Mouse (Mus musculus): ENCODE results near the gene Actr1b. TPM values are rescaled to one million over a fixed set of nuclear protein-coding genes. Genes with fewer than 3 reads are reported as not detected.

Gene Actr1b
- polyA plus RNA-seq, 3 experiments from 2014 or later, result 37.4 to 47.1 (median 41.0) TPM

Other genes with a start within 250 kb of the Actr1b start
- 10 to 100 TPM; 11.5 to 13.9 (median 12.1) TPM for gene Cnnm4, start 242.8 kb downstream of the Actr1b start, polyA plus RNA-seq (2017; shearing (Covaris generic))
- gene Cnnm3, start 202.6 kb downstream of the Actr1b start, polyA plus RNA-seq (2017; shearing (Covaris generic)), result 1 to 10 TPM; 3.1 to 9.2 (median 6.7) TPM
- 10 to 100 TPM; 35.1 to 58.4 (median 36.4) TPM for gene Ankrd23, start 177.5 kb downstream of the Actr1b start, polyA plus RNA-seq (2017; shearing (Covaris generic))
- gene Gm42417, start 175.0 kb downstream of the Actr1b start, polyA plus RNA-seq (2017; shearing (Covaris generic)), result 1 to 10 TPM in 1 of 3 experiments, not detected in 2; 2.4 TPM
- gene Ankrd39, start 167.0 kb downstream of the Actr1b start, polyA plus RNA-seq (2017; shearing (Covaris generic)), result 10 to 100 TPM; 17.5 to 24.1 (median 23.2) TPM
- gene Sema4c, start 156.1 kb downstream of the Actr1b start, polyA plus RNA-seq (2017; shearing (Covaris generic)), result under 1 TPM in 1 of 3 experiments, not detected in 2; 0.33 TPM
- gene Fam178b, start 31.2 kb downstream of the Actr1b start, polyA plus RNA-seq (2017; shearing (Covaris generic)), result under 1 TPM in 1 of 3 experiments, not detected in 2; 0.40 TPM
- 100 to 1,000 TPM; 273 to 480 (median 293) TPM for gene Cox5b, start 23.0 kb downstream of the Actr1b start, polyA plus RNA-seq (2017; shearing (Covaris generic))
- not detected for gene 4933424G06Rik, start 4.3 kb downstream of the Actr1b start, polyA plus RNA-seq (2017; shearing (Covaris generic))
- 100 to 1,000 TPM; 241 to 287 (median 257) TPM for gene Zap70, start 47.4 kb upstream of the Actr1b start, polyA plus RNA-seq (2017; shearing (Covaris generic))
- 10 to 100 TPM in 2 of 3 experiments, 1 to 10 TPM in 1; 7.5 to 15.1 (median 13.0) TPM for gene Tmem131, start 229.2 kb upstream of the Actr1b start, polyA plus RNA-seq (2017; shearing (Covaris generic))